Mouse (Mus musculus) spleen, postnatal 36 days (tissue): ENCODE measurements around the gene Tkt.

Experiments
- DNase-seq, 2 experiments: peaks; one replicate each; pipeline ENCODE4 v3.0.0; 2022; ENCODE audit warnings: low spot score in 2 of 2, mixed read lengths in 1 of 2

Gene Tkt

GRCm38 (mm10) chr14:30584497-30585251 is 36.5 kb downstream of the Tkt start:
- no peak for DNase-seq

GRCm38 (mm10) chr14:30585323-30585722 is 37.2 kb downstream of the Tkt start:
- DNase-seq, result no peak

GRCm38 (mm10) chr14:30586780-30587461 is 38.8 kb downstream of the Tkt start:
- no peak for DNase-seq

- DNase-seq, result no peak
Measured at GRCm38 (mm10) chr14:30590041-30590645, 42.0 kb downstream of the Tkt start.

- no peak for DNase-seq
Measured at GRCm38 (mm10) chr14:30590918-30591317, 42.8 kb downstream of the Tkt start.

DNA sequence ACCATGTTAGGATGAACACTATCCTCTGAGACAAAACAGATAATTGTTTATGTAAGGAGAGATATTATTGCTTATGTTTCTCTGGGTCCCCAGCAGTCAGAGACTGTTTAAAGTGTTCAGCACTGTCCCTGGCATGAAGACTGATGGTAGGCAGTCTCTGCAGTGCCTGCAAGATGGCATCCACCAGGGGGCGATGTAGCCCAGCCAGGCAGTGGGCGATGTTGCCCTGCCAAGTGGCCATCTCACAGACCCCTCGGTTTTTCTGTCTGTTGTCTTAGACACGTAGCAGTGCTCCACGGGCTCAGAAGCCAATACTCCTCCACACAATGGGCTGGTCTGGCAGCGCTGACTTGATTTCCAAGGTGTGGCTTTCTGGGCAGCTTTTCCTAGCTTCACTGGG is 43.3 kb downstream of the Tkt start:
- DNase-seq, result peak; percentile 72 to 73

- DNase-seq, result peak; percentile 61 to 62
Measured at GRCm38 (mm10) chr14:30593279-30594091, 45.3 kb downstream of the Tkt start.

DNA sequence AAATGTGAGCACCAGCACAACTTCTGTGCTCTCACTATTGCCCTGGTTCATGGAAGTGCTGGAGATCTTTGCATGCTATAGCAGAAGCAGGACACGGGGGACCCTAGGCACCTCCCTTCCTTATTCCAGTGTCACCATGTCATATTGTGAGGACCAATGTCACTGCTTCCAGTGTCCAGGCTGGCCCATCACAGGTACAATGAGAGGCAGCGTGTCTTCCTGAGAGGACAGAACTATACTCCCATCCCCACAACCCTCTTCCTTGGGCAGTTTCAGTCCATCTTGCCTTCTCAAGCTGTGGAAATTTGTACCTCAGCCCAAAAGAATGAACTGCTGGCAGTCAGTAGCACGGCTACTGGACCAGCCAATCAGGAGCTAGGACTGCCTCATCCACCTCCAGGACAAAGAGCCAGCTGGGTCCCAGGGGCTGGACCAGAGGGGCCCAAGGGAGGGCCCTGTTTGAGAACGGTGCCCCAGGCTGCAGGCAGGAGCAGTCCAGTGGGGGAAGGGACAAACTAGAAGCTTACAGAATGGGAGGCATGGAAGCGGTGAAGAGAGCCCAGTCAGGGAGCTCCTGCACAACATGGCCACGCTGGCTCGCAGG is 46.0 kb downstream of the Tkt start:
- DNase-seq, result no peak

DNA sequence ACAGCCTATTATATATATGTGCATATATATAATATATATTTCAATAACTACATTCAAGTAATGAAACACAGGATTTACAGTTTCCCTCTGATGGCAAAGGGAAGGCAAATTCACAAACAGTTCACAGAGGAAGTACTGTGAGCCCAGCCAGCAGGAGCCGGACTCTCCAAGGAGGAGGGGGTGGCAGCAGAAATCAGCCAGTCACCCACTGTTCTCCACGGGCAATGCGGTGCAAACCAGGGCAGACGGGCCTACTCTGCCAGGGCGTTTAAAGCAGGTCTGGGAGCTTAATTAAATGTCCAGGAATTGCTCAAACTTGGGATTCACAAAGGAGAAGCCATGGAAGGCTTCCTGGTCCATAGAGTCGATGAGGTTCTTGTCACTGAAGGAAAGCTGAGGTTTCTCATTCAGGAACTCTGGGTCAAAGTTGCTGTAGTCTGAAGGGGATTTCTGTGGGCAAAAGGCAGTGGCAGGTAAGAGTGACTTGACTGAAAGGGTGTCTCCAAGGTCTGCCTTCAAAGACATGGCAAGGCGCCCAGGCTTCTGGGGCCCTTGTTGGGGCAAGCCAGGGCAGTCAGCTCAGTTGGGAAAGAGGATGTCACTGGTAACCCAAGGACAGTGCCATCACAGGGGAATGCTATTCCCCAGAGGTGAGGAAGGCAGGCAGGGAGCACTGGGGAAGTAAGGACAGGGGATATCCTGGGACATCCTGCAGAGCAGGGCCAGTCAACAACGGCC is 47.6 kb downstream of the Tkt start:
- DNase-seq, result no peak

DNA sequence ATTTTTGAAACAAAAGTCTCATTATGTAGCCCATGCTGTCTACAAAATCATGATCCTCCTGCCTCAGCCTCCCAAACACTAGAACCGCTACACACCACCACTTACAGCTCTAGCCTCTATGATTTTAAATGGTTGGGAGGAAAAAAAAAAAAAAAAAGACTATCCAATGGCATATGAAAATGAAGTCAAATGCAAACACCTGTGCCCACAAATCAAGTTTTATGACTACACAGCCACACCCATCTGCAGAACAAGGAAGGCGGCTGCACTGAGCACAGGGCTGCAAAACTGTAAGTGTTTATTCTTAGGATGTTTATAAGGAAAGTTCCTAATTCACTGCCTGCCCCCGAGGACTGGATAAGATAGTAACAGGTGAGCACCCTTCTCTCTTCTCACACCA is 48.2 kb downstream of the Tkt start:
- DNase-seq, result no peak

DNA sequence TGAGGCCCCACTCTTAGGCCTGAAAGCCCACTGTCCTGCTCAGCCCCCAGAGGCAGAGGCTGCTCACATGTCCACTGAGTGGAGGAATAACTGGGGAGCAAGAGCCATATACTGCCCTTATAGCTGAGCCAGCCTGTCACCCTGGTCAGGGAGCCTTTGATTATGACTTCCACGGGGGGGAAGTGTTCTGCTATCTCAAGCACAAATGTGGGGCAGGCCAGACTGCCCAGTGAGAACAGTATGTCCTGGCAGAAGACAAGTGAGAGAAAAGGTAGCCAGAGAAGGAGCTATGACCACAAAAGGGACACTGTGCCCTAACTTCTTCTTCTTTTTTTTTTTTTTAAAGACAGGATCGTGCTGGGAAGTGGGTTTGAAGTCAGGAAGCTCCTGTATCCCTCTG is 49.0 kb downstream of the Tkt start:
- DNase-seq, result no peak

GRCm38 (mm10) chr14:30606817-30607216 is 58.7 kb downstream of the Tkt start:
- peak; percentile 48 to 51 for DNase-seq

GRCm38 (mm10) chr14:30607696-30608095 is 59.5 kb downstream of the Tkt start:
- peak; percentile 90 to 92 for DNase-seq

GRCm38 (mm10) chr14:30608176-30608575 is 60.0 kb downstream of the Tkt start:
- peak; percentile 72 to 74 for DNase-seq

GRCm38 (mm10) chr14:30609499-30609898 is 61.3 kb downstream of the Tkt start:
- no peak for DNase-seq

GRCm38 (mm10) chr14:30610304-30610703 is 62.1 kb downstream of the Tkt start:
- DNase-seq, result no peak

- no peak for DNase-seq
Measured at GRCm38 (mm10) chr14:30610940-30611339, 62.8 kb downstream of the Tkt start.

GRCm38 (mm10) chr14:30612523-30612922 is 64.4 kb downstream of the Tkt start:
- DNase-seq, result peak; percentile 75 to 76

GRCm38 (mm10) chr14:30612962-30613715 is 65.0 kb downstream of the Tkt start:
- DNase-seq, result no peak

DNA sequence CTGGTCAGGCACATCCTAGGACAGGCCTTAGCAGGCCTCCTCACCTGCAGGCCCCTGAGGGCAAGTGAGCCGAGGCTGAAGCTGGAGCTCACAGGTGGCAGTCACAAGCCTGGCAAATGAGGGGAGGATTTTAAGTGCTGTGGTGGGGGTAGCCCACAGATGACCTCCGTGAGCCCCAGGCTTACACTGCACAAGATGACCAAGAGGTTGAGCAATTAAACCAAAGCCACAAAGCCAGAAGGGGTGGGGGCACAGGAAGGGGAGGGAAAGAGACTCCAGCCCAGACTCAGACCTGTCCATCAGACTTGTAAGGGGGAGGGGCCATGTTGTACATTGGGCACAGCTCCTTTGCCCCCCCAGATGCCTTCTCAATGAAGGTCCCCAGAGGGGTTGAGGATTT is 68.6 kb downstream of the Tkt start:
- no peak for DNase-seq
